Mouse (Mus musculus) bone marrow, adult 2 months (tissue): Measurements from ENCODE around the gene Kcnj4.

Experiments
- CTCF ChIP-seq: fragments of 200-500 bp; IDR thresholded peaks from 2 replicates; pipeline ENCODE4 v1.5.1; 2011; ENCODE audit warnings: low read length, control low read depth; ENCODE audit not compliant: control insufficient read depth, insufficient read depth
- POLR2A ChIP-seq: fragments of 200-500 bp; IDR thresholded peaks from 2 replicates; pipeline ENCODE4 v1.6.1; 2011; ENCODE audit warnings: low read depth, mild to moderate bottlenecking, control low read depth, low read length, borderline replicate concordance; ENCODE audit not compliant: control insufficient read depth

DNA sequence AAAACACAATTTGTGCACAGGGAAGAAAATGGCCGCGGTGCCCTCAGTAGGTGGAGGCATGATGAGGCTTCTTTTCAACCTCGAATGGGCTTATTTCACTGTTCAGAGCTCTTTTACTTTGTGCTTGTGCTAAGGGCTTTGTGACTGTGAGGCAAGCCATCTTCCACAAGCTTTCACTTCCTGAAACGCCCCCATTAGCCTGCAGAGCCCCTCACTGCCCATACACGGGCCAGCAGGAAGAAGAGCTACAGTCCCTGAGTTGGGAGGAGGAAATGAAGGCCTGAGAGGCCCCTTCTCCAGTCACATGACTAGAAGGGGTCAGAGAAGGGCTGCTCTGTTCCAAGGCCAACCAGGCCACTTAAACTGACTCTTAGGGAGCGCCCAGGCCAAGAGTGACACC, 48.5 kb downstream of the Kcnj4 start:
- TF ChIP-seq CTCF, result no peak
- no peak for TF ChIP-seq POLR2A
